Mouse (Mus musculus): ENCODE measurements around the gene Hist2h2aa2.
"Not testable (repeated sequence)": the region's sequence is repeated elsewhere in the genome, so short reads cannot be mapped to it uniquely, and the experiment has no call there.

GRCm38 (mm10) chr3:96287334-96287733 is 47.3 kb upstream of the Hist2h2aa2 start:
- not testable (repeated sequence) for TF ChIP-seq GATA1 (IDR thresholded peaks at IDR 0.05; ENCODE audit: borderline replicate concordance, low read length); FLI1 (IDR thresholded peaks at IDR 0.05; ENCODE audit: low read length)
